Mouse (Mus musculus): ENCODE results near the gene N4bp1. TPM values are rescaled to one million over a fixed set of nuclear protein-coding genes. Genes with fewer than 3 reads are reported as not detected.

The N4bp1 gene
- polyA plus RNA-seq, 1 experiment from 2014 or later, result 11.9 TPM

DNA sequence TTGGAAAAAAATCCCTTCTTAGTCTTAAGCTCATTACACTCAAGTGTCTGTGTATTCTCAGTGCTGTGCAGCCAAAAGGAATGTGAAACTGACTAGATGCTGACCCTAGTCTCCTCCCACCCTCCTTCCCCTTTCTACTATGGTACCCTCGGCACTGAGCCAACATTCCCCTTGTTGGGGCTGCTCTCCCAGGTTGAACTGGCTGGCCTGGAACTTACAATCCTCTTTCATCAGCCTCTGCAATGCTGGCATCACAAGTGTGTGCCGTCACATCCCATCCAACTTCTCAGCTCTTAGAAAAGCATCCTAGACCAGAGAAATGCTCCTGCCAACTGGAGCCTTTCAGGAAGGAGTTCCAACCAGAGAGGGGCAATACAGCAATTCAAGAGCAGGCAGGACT, 11.9 kb downstream of the N4bp1 start:
- Histone ChIP-seq H3K9me3 (ENCODE audit: control insufficient read depth, low read length) (no peaks in the 10 kb centered on the region), H3K27me3 (ENCODE audit: control insufficient read depth, insufficient read depth, low read length) (no peaks in the 10 kb centered on the region), H3K36me3 (ENCODE audit: control insufficient read depth, insufficient read depth, low read length) (no peaks in the 10 kb centered on the region), H3K4me1 (replicated peaks; ENCODE audit: control insufficient read depth, insufficient read depth, low read length) (no peaks in the 10 kb centered on the region), H3K9ac (ENCODE audit: low read depth, low read length) (no peak overlapping the region), H3K27ac (ENCODE audit: low read depth, low read length) (no peak overlapping the region), H3K4me2 (replicated peaks; ENCODE audit: low read depth, low read length) (no peak overlapping the region), H3K4me3 (ENCODE audit: low read depth, low read length) (no peak overlapping the region)
- DNase-seq (ENCODE audit: low spot score) (no peak), ATAC-seq (ENCODE audit: low FRiP score) (no peak)
- 85% methylated on average over 2 of the region's 2 CpGs for WGBS

- Histone ChIP-seq H3K27ac (ENCODE audit: low read depth, low read length) (no peak overlapping the region), H3K4me1 (replicated peaks; ENCODE audit: control insufficient read depth, insufficient read depth, low read length) (no peaks in the 10 kb centered on the region), H3K4me3 (ENCODE audit: low read depth, low read length) (no peak overlapping the region), H3K27me3 (ENCODE audit: control insufficient read depth, insufficient read depth, low read length) (no peaks in the 10 kb centered on the region), H3K9ac (ENCODE audit: low read depth, low read length) (no peak overlapping the region), H3K36me3 (ENCODE audit: control insufficient read depth, insufficient read depth, low read length) (no peaks in the 10 kb centered on the region), H3K4me2 (replicated peaks; ENCODE audit: low read depth, low read length) (no peak overlapping the region), H3K9me3 (ENCODE audit: control insufficient read depth, low read length) (no peaks in the 10 kb centered on the region)
- 93% methylated on average over 11 of the region's 11 CpGs for WGBS
- DNase-seq (ENCODE audit: low spot score) (no peak), ATAC-seq (ENCODE audit: low FRiP score) (no peak)
These were observed 12.8 kb downstream of the N4bp1 start for GRCm38 (mm10) chr8:86872097-86872815.

GRCm38 (mm10) chr8:86871421-86871820, 13.6 kb downstream of the N4bp1 start:
- WGBS, result 99% methylated on average over 2 of the region's 2 CpGs
- H3K9ac ChIP-seq (ENCODE audit: low read depth, low read length), result no peak overlapping the region
- no peaks in the 10 kb centered on the region for H3K9me3 ChIP-seq (ENCODE audit: control insufficient read depth, low read length)
- no peak overlapping the region for H3K4me2 ChIP-seq (replicated peaks; ENCODE audit: low read depth, low read length)
- no peak overlapping the region for H3K4me3 ChIP-seq (ENCODE audit: low read depth, low read length)
- DNase-seq (ENCODE audit: low spot score), result no peak
- H3K27ac ChIP-seq (ENCODE audit: low read depth, low read length), result no peak overlapping the region
- no peak for ATAC-seq (ENCODE audit: low FRiP score)
- no peaks in the 10 kb centered on the region for H3K27me3 ChIP-seq (ENCODE audit: control insufficient read depth, insufficient read depth, low read length)
- H3K36me3 ChIP-seq (ENCODE audit: control insufficient read depth, insufficient read depth, low read length), result no peaks in the 10 kb centered on the region
- H3K4me1 ChIP-seq (replicated peaks; ENCODE audit: control insufficient read depth, insufficient read depth, low read length), result no peaks in the 10 kb centered on the region

- H3K9me3 ChIP-seq (ENCODE audit: control insufficient read depth, low read length), result no peaks in the 10 kb centered on the region
- H3K36me3 ChIP-seq (ENCODE audit: control insufficient read depth, insufficient read depth, low read length), result no peaks in the 10 kb centered on the region
- DNase-seq (ENCODE audit: low spot score), result no peak
- no peak overlapping the region for H3K9ac ChIP-seq (ENCODE audit: low read depth, low read length)
- no peak for ATAC-seq (ENCODE audit: low FRiP score)
- H3K4me3 ChIP-seq (ENCODE audit: low read depth, low read length), result no peak overlapping the region
- H3K27me3 ChIP-seq (ENCODE audit: control insufficient read depth, insufficient read depth, low read length), result no peaks in the 10 kb centered on the region
- WGBS, result 83% methylated on average over 2 of the region's 2 CpGs
- H3K4me1 ChIP-seq (replicated peaks; ENCODE audit: control insufficient read depth, insufficient read depth, low read length), result no peaks in the 10 kb centered on the region
- H3K4me2 ChIP-seq (replicated peaks; ENCODE audit: low read depth, low read length), result no peak overlapping the region
- no peak overlapping the region for H3K27ac ChIP-seq (ENCODE audit: low read depth, low read length)
These were observed 14.3 kb downstream of the N4bp1 start for GRCm38 (mm10) chr8:86870771-86871170.

GRCm38 (mm10) chr8:86868041-86868440, 17.0 kb downstream of the N4bp1 start:
- 88% methylated on average over 3 of the region's 3 CpGs for WGBS
- Histone ChIP-seq H3K4me1 (replicated peaks; ENCODE audit: control insufficient read depth, insufficient read depth, low read length) (no peaks in the 10 kb centered on the region), H3K27ac (ENCODE audit: low read depth, low read length) (no peak overlapping the region), H3K36me3 (ENCODE audit: control insufficient read depth, insufficient read depth, low read length) (no peaks in the 10 kb centered on the region), H3K4me3 (ENCODE audit: low read depth, low read length) (no peak overlapping the region), H3K27me3 (ENCODE audit: control insufficient read depth, insufficient read depth, low read length) (no peaks in the 10 kb centered on the region), H3K4me2 (replicated peaks; ENCODE audit: low read depth, low read length) (no peak overlapping the region), H3K9me3 (ENCODE audit: control insufficient read depth, low read length) (no peaks in the 10 kb centered on the region), H3K9ac (ENCODE audit: low read depth, low read length) (no peak overlapping the region)
- ATAC-seq (ENCODE audit: low FRiP score) (no peak), DNase-seq (ENCODE audit: low spot score) (no peak)

GRCm38 (mm10) chr8:86864764-86865163, 20.3 kb downstream of the N4bp1 start:
- Histone ChIP-seq H3K27ac (ENCODE audit: low read depth, low read length) (no peak overlapping the region), H3K4me3 (ENCODE audit: low read depth, low read length) (no peak overlapping the region)

GRCm38 (mm10) chr8:86862837-86863236, 22.2 kb downstream of the N4bp1 start:
- Histone ChIP-seq H3K4me2 (replicated peaks; ENCODE audit: low read depth, low read length) (no peak overlapping the region), H3K27ac (ENCODE audit: low read depth, low read length) (no peak overlapping the region), H3K9me3 (ENCODE audit: control insufficient read depth, low read length) (no peaks in the 10 kb centered on the region), H3K4me1 (replicated peaks; ENCODE audit: control insufficient read depth, insufficient read depth, low read length) (no peaks in the 10 kb centered on the region), H3K9ac (ENCODE audit: low read depth, low read length) (no peak overlapping the region), H3K36me3 (ENCODE audit: control insufficient read depth, insufficient read depth, low read length) (no peaks in the 10 kb centered on the region), H3K27me3 (ENCODE audit: control insufficient read depth, insufficient read depth, low read length) (no peaks in the 10 kb centered on the region), H3K4me3 (ENCODE audit: low read depth, low read length) (no peak overlapping the region)
- no peak for DNase-seq (ENCODE audit: low spot score)
- WGBS, result 91% methylated on average over 4 of the region's 4 CpGs
- ATAC-seq (ENCODE audit: low FRiP score), result no peak

More at GRCm38 (mm10) chr8:86864764-86865163, 20.3 kb downstream of the N4bp1 start:
- Histone ChIP-seq H3K9me3 (ENCODE audit: control insufficient read depth, low read length) (no peaks in the 10 kb centered on the region), H3K4me1 (replicated peaks; ENCODE audit: control insufficient read depth, insufficient read depth, low read length) (no peaks in the 10 kb centered on the region), H3K27me3 (ENCODE audit: control insufficient read depth, insufficient read depth, low read length) (no peaks in the 10 kb centered on the region), H3K4me2 (replicated peaks; ENCODE audit: low read depth, low read length) (no peak overlapping the region), H3K36me3 (ENCODE audit: control insufficient read depth, insufficient read depth, low read length) (no peaks in the 10 kb centered on the region), H3K9ac (ENCODE audit: low read depth, low read length) (no peak overlapping the region)
- no peak for DNase-seq (ENCODE audit: low spot score)
- WGBS, result 90% methylated on average over 4 of the region's 4 CpGs
- ATAC-seq (ENCODE audit: low FRiP score), result no peak

- no peak overlapping the region for H3K9ac ChIP-seq (ENCODE audit: low read depth, low read length)
- no peak overlapping the region for H3K27ac ChIP-seq (ENCODE audit: low read depth, low read length)
- no peaks in the 10 kb centered on the region for H3K9me3 ChIP-seq (ENCODE audit: control insufficient read depth, low read length)
- no peak overlapping the region for H3K4me3 ChIP-seq (ENCODE audit: low read depth, low read length)
- H3K27me3 ChIP-seq (ENCODE audit: control insufficient read depth, insufficient read depth, low read length), result no peaks in the 10 kb centered on the region
- no peaks in the 10 kb centered on the region for H3K36me3 ChIP-seq (ENCODE audit: control insufficient read depth, insufficient read depth, low read length)
- no peak for ATAC-seq (ENCODE audit: low FRiP score)
- no peak for DNase-seq (ENCODE audit: low spot score)
- no peak overlapping the region for H3K4me2 ChIP-seq (replicated peaks; ENCODE audit: low read depth, low read length)
- no peaks in the 10 kb centered on the region for H3K4me1 ChIP-seq (replicated peaks; ENCODE audit: control insufficient read depth, insufficient read depth, low read length)
- WGBS, result 90% methylated on average over 3 of the region's 3 CpGs
These were observed 22.8 kb downstream of the N4bp1 start for GRCm38 (mm10) chr8:86862155-86862816.

- Histone ChIP-seq H3K4me1 (replicated peaks; ENCODE audit: control insufficient read depth, insufficient read depth, low read length) (no peaks in the 10 kb centered on the region), H3K4me3 (ENCODE audit: low read depth, low read length) (no peak overlapping the region), H3K4me2 (replicated peaks; ENCODE audit: low read depth, low read length) (no peak overlapping the region), H3K9ac (ENCODE audit: low read depth, low read length) (no peak overlapping the region), H3K36me3 (ENCODE audit: control insufficient read depth, insufficient read depth, low read length) (no peaks in the 10 kb centered on the region), H3K9me3 (ENCODE audit: control insufficient read depth, low read length) (no peaks in the 10 kb centered on the region), H3K27me3 (ENCODE audit: control insufficient read depth, insufficient read depth, low read length) (no peaks in the 10 kb centered on the region), H3K27ac (ENCODE audit: low read depth, low read length) (no peak overlapping the region)
- 84% methylated on average over 7 of the region's 7 CpGs for WGBS
- ATAC-seq (ENCODE audit: low FRiP score) (no peak), DNase-seq (ENCODE audit: low spot score) (no peak)
These were observed 23.5 kb downstream of the N4bp1 start for GRCm38 (mm10) chr8:86861516-86861915.

Data from hindbrain, embryonic 11.5 days (tissue).